Mouse (Mus musculus) MEL (cell line): ENCODE data around the gene Gpx7. TPM values are rescaled to one million over a fixed set of nuclear protein-coding genes. Genes with fewer than 3 reads are reported as not detected.

Experiments
- DNase-seq: peaks from one replicate; pipeline ENCODE4 v3.0.0; 2011; ENCODE audit warnings: low read depth, low spot score
- H3K27ac ChIP-seq: 2 replicates; pipeline ENCODE4 v1.5.1; 2012; ENCODE audit warnings: low read depth, mild to moderate bottlenecking, control low read depth, low read length, moderate library complexity; ENCODE audit not compliant: control insufficient read depth
- H3K27me3 ChIP-seq, 2 experiments: fragments of 150-350 bp in 1 of 2; sonication (generic) in 1 of 2; 2 replicates each; pipeline ENCODE4 v1.6.1; 2012; ENCODE audit warnings: low read length in 2 of 2, mild to moderate bottlenecking in 2 of 2, improper control_type of control experiment in 1 of 2, moderate library complexity in 1 of 2; ENCODE audit not compliant: insufficient read depth in 2 of 2, control insufficient read depth in 1 of 2
- H3K36me3 ChIP-seq, 2 experiments: 2 replicates each; pipeline ENCODE4 v1.6.1; 2012 to 2014; ENCODE audit warnings: low read length in 2 of 2, improper control_type of control experiment in 1 of 2, inconsistent platforms in 1 of 2, mild to moderate bottlenecking in 1 of 2; ENCODE audit not compliant: insufficient read depth in 2 of 2, control insufficient read depth in 1 of 2
- H3K4me1 ChIP-seq, 2 experiments: fragments of 150-350 bp in 1 of 2; sonication (generic) in 1 of 2; 2 replicates each; pipeline ENCODE4 v1.6.1; 2012; ENCODE audit warnings: low read length in 2 of 2, improper control_type of control experiment in 1 of 2, mild to moderate bottlenecking in 1 of 2; ENCODE audit not compliant: insufficient read depth in 2 of 2, control insufficient read depth in 1 of 2
- H3K4me3 ChIP-seq, 2 experiments: fragments of 150-350 bp in 1 of 2; sonication (generic) in 1 of 2; 2 replicates each; pipeline ENCODE4 v1.5.1; 2012; ENCODE audit warnings: low read depth in 2 of 2, low read length in 2 of 2, mild to moderate bottlenecking in 2 of 2, moderate library complexity in 2 of 2, control low read depth in 1 of 2, improper control_type of control experiment in 1 of 2; ENCODE audit not compliant: control insufficient read depth in 1 of 2, insufficient read depth in 1 of 2
- H3K79me2 ChIP-seq: 2 replicates; pipeline ENCODE4 v1.6.1; 2012; ENCODE audit warnings: mild to moderate bottlenecking, low read length, moderate library complexity; ENCODE audit not compliant: control insufficient read depth, poor library complexity, insufficient read depth
- H3K9ac ChIP-seq: 2 replicates; pipeline ENCODE4 v1.6.1; 2012; ENCODE audit warnings: low read depth, mild to moderate bottlenecking, control low read depth, low read length, moderate library complexity; ENCODE audit not compliant: control insufficient read depth, poor library complexity, severe bottlenecking
- H3K9me3 ChIP-seq: fragments of 150-350 bp; sonication (generic); replicated peaks from 2 replicates; pipeline ENCODE4 v1.6.1; 2012; ENCODE audit warnings: mild to moderate bottlenecking, low read length, improper control_type of control experiment, moderate library complexity; ENCODE audit not compliant: insufficient read depth
- CHD1 ChIP-seq: IDR thresholded peaks from 2 replicates; pipeline ENCODE4 v1.6.1; 2012; ENCODE audit warnings: low read depth, mild to moderate bottlenecking, inconsistent platforms, low read length, improper control_type of control experiment
- CHD2 ChIP-seq: IDR thresholded peaks from 2 replicates; pipeline ENCODE4 v1.6.1; 2011; ENCODE audit warnings: low read length, improper control_type of control experiment
- ELF1 ChIP-seq: IDR thresholded peaks from 2 replicates; pipeline ENCODE4 v1.6.1; 2014; ENCODE audit warnings: low read depth, mild to moderate bottlenecking, inconsistent platforms, low read length, improper control_type of control experiment, moderate library complexity
- GATA1 ChIP-seq: IDR thresholded peaks from 2 replicates; pipeline ENCODE4 v1.6.1; 2011; ENCODE audit warnings: low read depth, low read length, improper control_type of control experiment
- HCFC1 ChIP-seq: IDR thresholded peaks from 2 replicates; pipeline ENCODE4 v1.6.1; 2012; ENCODE audit warnings: low read depth, mild to moderate bottlenecking, inconsistent platforms, low read length, improper control_type of control experiment, moderate library complexity
- JUND ChIP-seq: IDR thresholded peaks from 2 replicates; pipeline ENCODE4 v1.6.1; 2011; ENCODE audit warnings: low read depth, mild to moderate bottlenecking, improper control_type of control experiment, low read length
- MAFK ChIP-seq: IDR thresholded peaks from 2 replicates; pipeline ENCODE4 v1.6.1; 2011; ENCODE audit warnings: low read depth, mild to moderate bottlenecking, low read length, improper control_type of control experiment, borderline replicate concordance
- MAX ChIP-seq: IDR thresholded peaks from 2 replicates; pipeline ENCODE4 v1.6.1; 2011; ENCODE audit warnings: low read length, improper control_type of control experiment
- MAZ ChIP-seq: IDR thresholded peaks from 2 replicates; pipeline ENCODE4 v1.6.1; 2012; ENCODE audit warnings: low read depth, mild to moderate bottlenecking, inconsistent platforms, low read length, improper control_type of control experiment
- MEF2A ChIP-seq: IDR thresholded peaks from 2 replicates; pipeline ENCODE4 v1.6.1; 2014; ENCODE audit warnings: low read depth, mild to moderate bottlenecking, inconsistent platforms, low read length, improper control_type of control experiment; ENCODE audit not compliant: poor library complexity, insufficient replicate concordance, severe bottlenecking; ENCODE audit errors: extremely low read depth
- MYB ChIP-seq: IDR thresholded peaks from 2 replicates; pipeline ENCODE4 v1.6.1; 2011; ENCODE audit warnings: mild to moderate bottlenecking, low read depth, low read length, improper control_type of control experiment
- NELFE ChIP-seq: IDR thresholded peaks from 2 replicates; pipeline ENCODE4 v1.6.1; 2011; ENCODE audit warnings: low read depth, low read length, improper control_type of control experiment
- NRF1 ChIP-seq: IDR thresholded peaks from 2 replicates; pipeline ENCODE4 v1.6.1; 2014; ENCODE audit warnings: low read depth, mild to moderate bottlenecking, inconsistent platforms, low read length, improper control_type of control experiment, moderate library complexity; ENCODE audit not compliant: poor library complexity, insufficient read depth, severe bottlenecking
- POLR2AphosphoS2 ChIP-seq: IDR thresholded peaks from 2 replicates; pipeline ENCODE4 v1.6.1; 2011; ENCODE audit warnings: low read length, improper control_type of control experiment
- TBP ChIP-seq: IDR thresholded peaks from 2 replicates; pipeline ENCODE4 v1.8.0; 2011; ENCODE audit warnings: low read depth, low read length, improper control_type of control experiment
- UBTF ChIP-seq: IDR thresholded peaks from 2 replicates; pipeline ENCODE4 v1.6.1; 2012; ENCODE audit warnings: low read depth, mild to moderate bottlenecking, inconsistent platforms, low read length, improper control_type of control experiment, moderate library complexity, borderline replicate concordance; ENCODE audit not compliant: insufficient read depth
- USF1 ChIP-seq: IDR thresholded peaks from 2 replicates; pipeline ENCODE4 v1.6.1; 2014; ENCODE audit warnings: low read depth, mild to moderate bottlenecking, inconsistent platforms, low read length, improper control_type of control experiment, moderate library complexity
- ZC3H11A ChIP-seq: IDR thresholded peaks from 2 replicates; pipeline ENCODE4 v1.6.1; 2012; ENCODE audit warnings: low read depth, mild to moderate bottlenecking, inconsistent platforms, low read length, improper control_type of control experiment
- ZMIZ1 ChIP-seq: IDR thresholded peaks from 2 replicates; pipeline ENCODE4 v1.6.1; 2012; ENCODE audit warnings: low read depth, mild to moderate bottlenecking, inconsistent platforms, low read length, improper control_type of control experiment, moderate library complexity
- ZNF384 ChIP-seq: IDR thresholded peaks from 2 replicates; pipeline ENCODE4 v1.6.1; 2012; ENCODE audit warnings: low read depth, mild to moderate bottlenecking, inconsistent platforms, low read length, improper control_type of control experiment
- polyA plus RNA-seq, 2 experiments: library from polyadenylated mRNA; stranded (reverse) in 1 of 2; unstranded in 1 of 2; fragments of >175 nt in 1 of 2; fragments of >200 nt in 1 of 2; gene quantifications; 2 replicates each; pipeline versions ENCODE4 v1.2.1 to v1.2.4; 2012; ENCODE audit warnings: low replicate concordance in 2 of 2, low read depth in 1 of 2; ENCODE audit not compliant: insufficient read length in 2 of 2, insufficient read depth in 1 of 2, missing spikeins in 1 of 2
- total RNA-seq: library from RNA; depleted of rRNA; stranded (reverse); fragments of 300-350 nt; gene quantifications from 2 replicates; pipeline ENCODE4 v1.2.3, GENCODE M21; 2012; rRNA removed

Gene Gpx7
- total RNA-seq (not detected in 2 replicates), polyA plus RNA-seq (not detected)

GRCm38 (mm10) chr4:108406861-108407401 is at the start of gene Gpx7:
Gene Gpx7, minus strand, starts transcription at chr4:108406961.
- Histone ChIP-seq H3K27me3 (peaks cover 4 to 5% of the 10 kb centered on the region in 2 experiments; a peak in 3 of 4 replicates), H3K9ac (no peak within 1 kb of the TSS), H3K4me1 (no peaks in the 10 kb centered on the region), H3K79me2 (no peaks in the 10 kb centered on the region), H3K4me3 (no peak within 1 kb of the TSS), H3K27ac (no peak within 1 kb of the TSS), H3K36me3 (no peaks in the 10 kb centered on the region), H3K9me3 (no peaks in the 10 kb centered on the region)
- no peak for DNase-seq
- TF ChIP-seq USF1 = no peak
- no peak for TF ChIP-seq GATA1
- no peak for TF ChIP-seq MAZ
- TF ChIP-seq ZC3H11A = no peak
- TF ChIP-seq ZMIZ1 = no peak
- TF ChIP-seq POLR2AphosphoS2 = no peak
- no peak for TF ChIP-seq TBP
- TF ChIP-seq NRF1 = no peak
- no peak for TF ChIP-seq CHD1
- no peak for TF ChIP-seq ELF1
- no peak for TF ChIP-seq ZNF384
- no peak for TF ChIP-seq CHD2
- no peak for TF ChIP-seq MAFK
- TF ChIP-seq MYB = no peak
- TF ChIP-seq UBTF = no peak
- TF ChIP-seq NELFE = no peak
- no peak for TF ChIP-seq MAX
- no peak for TF ChIP-seq JUND
- no peak for TF ChIP-seq MEF2A

- peak overlapping the region; percentile 29; the same call in 1 of the 2 replicates for H3K27ac ChIP-seq
- peak; percentile 31 for DNase-seq
Observed at GRCm38 (mm10) chr4:108456028-108456427, 49.3 kb upstream of the Gpx7 start.

More at GRCm38 (mm10) chr4:108456028-108456427, 49.3 kb upstream of the Gpx7 start:
- no peak overlapping the region for H3K4me3 ChIP-seq
- TF ChIP-seq CHD1 (no peak), HCFC1 (0 out of 2 replicates have a peak, but pooled peaks have one; percentile 8)
- TF ChIP-seq, all 39 proteins: peak for 1
- H3K9me3 ChIP-seq = no peaks in the 10 kb centered on the region
- peaks cover 0 to 29% of the 10 kb centered on the region in 2 experiments; a peak in 2 of 4 replicates for H3K36me3 ChIP-seq
- H3K4me1 ChIP-seq = peaks cover 21 to 26% of the 10 kb centered on the region in 2 experiments
- no peak overlapping the region for H3K9ac ChIP-seq
- H3K27me3 ChIP-seq = peaks cover 4 to 8% of the 10 kb centered on the region in 2 experiments
- H3K79me2 ChIP-seq = peaks cover 15% of the 10 kb centered on the region
